11 mouse cellular contexts compared by ENCODE assay signal in genomic region chr6:31544318-31544717, GRCm38 (mm10). TPM values are rescaled to one million over a fixed set of nuclear protein-coding genes. Genes with fewer than 3 reads are reported as not detected.
A peak's percentile ranks its signal among the peaks of the same experiment; 100 is the strongest.
DNase-seq lines count a peak whose midpoint lies in the region; ATAC-seq and TF ChIP-seq lines count a peak whose summit lies in the region.
"Had no signal": no experiment of that assay in that cellular context is flagged by ENCODE, and none has a peak within 500 bp of the region (broad histone marks: within the 10 kb centered on the region; RNA-seq: fewer than 3 reads in every experiment).

No protein-coding gene starts in this region.

- no peaks in the 10 kb centered on the region for H3K27me3 ChIP-seq in liver, postnatal 0 days (ENCODE audit: insufficient read depth, low read length)
- H3K27me3 ChIP-seq: limb, embryonic 13.5 days had no signal

- TF ChIP-seq EP300 in liver, postnatal 0 days (IDR thresholded peaks at IDR 0.05; ENCODE audit: low read depth): no peak

- H3K36me3 ChIP-seq in liver, postnatal 0 days (replicated peaks; ENCODE audit: insufficient read depth, low read length): no peaks in the 10 kb centered on the region
- H3K36me3 ChIP-seq: limb, embryonic 13.5 days had no signal

- H3K4me2 ChIP-seq in liver, postnatal 0 days (ENCODE audit: low read depth, low read length): no peak overlapping the region
- H3K4me2 ChIP-seq: limb, embryonic 13.5 days had no signal

- no peaks in the 10 kb centered on the region for H3K4me1 ChIP-seq in liver, postnatal 0 days (ENCODE audit: insufficient read depth)

- 56% methylated on average over 4 of the region's 4 CpGs for WGBS in liver, postnatal 0 days (ENCODE audit: insufficient replicate concordance)

- 0 out of 2 replicates have a peak, but pooled peaks have one; percentile 10 for ATAC-seq in liver, postnatal 0 days
- ATAC-seq in megakaryocyte progenitor cell, adult 5-6 weeks (replicated peaks; ENCODE audit: poor library complexity): no peak
- ATAC-seq: hindbrain, postnatal 0 days had no signal

- no peak overlapping the region for H3K4me3 ChIP-seq in liver, postnatal 0 days (ENCODE audit: low read depth, low read length)
- H3K4me3 ChIP-seq: limb, embryonic 13.5 days had no signal

- H3K9me3 ChIP-seq in liver, postnatal 0 days (ENCODE audit: low read length): no peaks in the 10 kb centered on the region
- H3K9me3 ChIP-seq: limb, embryonic 13.5 days had no signal

- no peak overlapping the region for H3K9ac ChIP-seq in liver, postnatal 0 days (replicated peaks)
- H3K9ac ChIP-seq: limb, embryonic 13.5 days had no signal

- no peak for TF ChIP-seq CTCF in liver, postnatal 0 days (IDR thresholded peaks at IDR 0.05; ENCODE audit: low read depth)

- 0 out of 2 replicates have a peak overlapping the region, but pooled peaks have one; percentile 13 for H3K27ac ChIP-seq in liver, postnatal 0 days (ENCODE audit: low read depth)
- H3K27ac ChIP-seq: hindbrain, postnatal 0 days; limb, embryonic 13.5 days had no signal

- peak; percentile 18 for DNase-seq in gastrocnemius, adult 18-20 months (ENCODE audit: low spot score)
- DNase-seq in gastrocnemius, postnatal 4 days (ENCODE audit: low spot score in 2 of 2): no peak
- peak; percentile 99 for DNase-seq in heart, adult 11 months
- peak; percentile 54 for DNase-seq in heart, postnatal 4 days
- DNase-seq in liver, postnatal 0 days: no peak
- no peak for DNase-seq in left cerebral cortex, adult 11 months (ENCODE audit: low spot score)
- no peak for DNase-seq in thymus, postnatal 10 days (ENCODE audit: low spot score in 2 of 2)
- DNase-seq: cerebellum, adult 18-20 months had no signal

RNA-seq across cellular contexts. Expression of gene Podxl, which starts 19.5 kb away (rescaled TPM):
- 10 to 100 TPM; 13.1 to 28.0 TPM for total RNA-seq in gastrocnemius, adult 18-20 months (2021)
- total RNA-seq in gastrocnemius, postnatal 4 days (2021): 10 to 100 TPM; 19.8 to 25.6 TPM
- total RNA-seq in heart, postnatal 4 days (2021): 10 to 100 TPM; 68.6 to 78.1 TPM
- 1.5 and 2.8 TPM in 2 replicates for polyA plus RNA-seq in liver, postnatal 0 days (2015; fragmentation: Nextera tagmentation; extraction: Ambion mirVana)
- 0.07 and 0.25 TPM in 2 replicates for total RNA-seq in megakaryocyte progenitor cell, adult 5-6 weeks (2015)
- total RNA-seq in megakaryocyte progenitor cell, adult 5-6 weeks (2017): 0.04 and 0.34 TPM in 2 replicates

Comparison
In these comparisons a context has a peak if more than half of its experiments do, and no peak if none do; other contexts are left out.
1. DNase-seq: peak in gastrocnemius, adult 18-20 months (single experiment), heart, adult 11 months (single experiment) and heart, postnatal 4 days (single experiment); none in gastrocnemius, postnatal 4 days (0 of 2), liver, postnatal 0 days (single experiment), left cerebral cortex, adult 11 months (single experiment) and thymus, postnatal 10 days (0 of 2).
2. RNA of gene Podxl, which starts 19.5 kb away (total RNA-seq): 68.6 to 78.1 TPM in heart, postnatal 4 days, 13.1 to 28.0 TPM in gastrocnemius, adult 18-20 months and 19.8 to 25.6 TPM in gastrocnemius, postnatal 4 days; 0.04 to 0.34 TPM in megakaryocyte progenitor cell, adult 5-6 weeks; every median in the first group is over 10 times any median in the second.